Mouse (Mus musculus) midbrain, embryonic 12.5 days (tissue): ENCODE measurements around the gene Fam110a. TPM values are rescaled to one million over a fixed set of nuclear protein-coding genes. Genes with fewer than 3 reads are reported as not detected.
"Not testable (repeated sequence)": the region's sequence is repeated elsewhere in the genome, so short reads cannot be mapped to it uniquely, and the experiment has no call there.

Experiments used
- ATAC-seq: fragments of 200-750 bp; cut with Nextera tagmentation; 2 replicates; pipeline ENCODE4 v1.8.0; 2017; ENCODE audit warnings: low read depth, moderate TSS enrichment, moderate library complexity; ENCODE audit not compliant: low FRiP score
- H3K27ac ChIP-seq: fragments of 300-500 bp; sonication (generic); replicated peaks from 2 replicates; pipeline ENCODE4 v1.5.1; 2016; ENCODE audit warnings: mild to moderate bottlenecking
- H3K27me3 ChIP-seq: fragments of 300-500 bp; sonication (generic); 2 replicates; pipeline ENCODE4 v1.6.1; 2016; ENCODE audit warnings: mild to moderate bottlenecking
- H3K36me3 ChIP-seq: fragments of 300-500 bp; sonication (generic); 2 replicates; pipeline ENCODE4 v1.6.1; 2016
- H3K4me1 ChIP-seq: fragments of 300-500 bp; sonication (generic); 2 replicates; pipeline ENCODE4 v1.6.1; 2016
- H3K4me2 ChIP-seq: fragments of 300-500 bp; sonication (generic); replicated peaks from 2 replicates; pipeline ENCODE4 v1.6.1; 2016; ENCODE audit warnings: mild to moderate bottlenecking, moderate library complexity
- H3K4me3 ChIP-seq: fragments of 300-500 bp; sonication (generic); 2 replicates; pipeline ENCODE4 v1.5.1; 2016; ENCODE audit warnings: mild to moderate bottlenecking
- H3K9ac ChIP-seq: fragments of 300-500 bp; sonication (generic); replicated peaks from 2 replicates; pipeline ENCODE4 v1.6.1; 2016; ENCODE audit warnings: mild to moderate bottlenecking, moderate library complexity
- H3K9me3 ChIP-seq: fragments of 300-500 bp; sonication (generic); 2 replicates; pipeline ENCODE4 v1.6.1; 2016; ENCODE audit warnings: mild to moderate bottlenecking
- WGBS: fragments of 180-500 bp; shearing (Covaris S2); methylation state at CpG from one replicate; pipeline ENCODE4 v1.1.7; 2016; 5-methylcytosine and 5-hydroxymethylcytosine counted together
- polyA plus RNA-seq: library from polyadenylated mRNA; unstranded; fragments of >200 nt; fragmentation: Nextera tagmentation; extraction: Ambion mirVana; gene quantifications from 2 replicates; pipeline ENCODE4 v1.2.1, GENCODE M21; 2016

The Fam110a gene
- polyA plus RNA-seq, 1 experiment from 2014 or later, result 114 TPM

DNA sequence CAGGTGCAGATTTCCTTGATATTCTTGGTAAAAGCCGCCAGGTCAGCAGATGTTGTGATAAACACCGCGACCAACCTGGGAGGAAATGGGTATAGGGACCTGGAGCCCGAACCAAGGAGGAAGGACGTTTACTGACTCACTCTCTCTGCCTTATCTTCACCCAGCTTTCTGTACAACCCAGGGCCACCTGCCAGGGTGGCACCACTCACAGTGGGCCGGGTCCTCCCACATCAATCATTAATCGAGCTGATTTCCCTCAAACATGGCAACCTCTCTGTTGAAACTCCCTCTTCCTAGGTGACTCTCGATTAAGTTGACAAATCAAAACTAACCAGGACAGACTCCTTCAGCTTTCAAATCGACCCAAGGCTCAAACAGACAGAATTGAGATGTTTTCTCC, 30.2 kb upstream of the Fam110a start:
- WGBS, result 84% methylated on average over 9 of the region's 9 CpGs
- no peak for ATAC-seq
- Histone ChIP-seq H3K4me2 (no peak overlapping the region), H3K9me3 (no peaks in the 10 kb centered on the region), H3K27me3 (no peaks in the 10 kb centered on the region), H3K4me3 (no peak overlapping the region), H3K36me3 (no peaks in the 10 kb centered on the region), H3K27ac (no peak overlapping the region), H3K9ac (no peak overlapping the region), H3K4me1 (no peaks in the 10 kb centered on the region)

DNA sequence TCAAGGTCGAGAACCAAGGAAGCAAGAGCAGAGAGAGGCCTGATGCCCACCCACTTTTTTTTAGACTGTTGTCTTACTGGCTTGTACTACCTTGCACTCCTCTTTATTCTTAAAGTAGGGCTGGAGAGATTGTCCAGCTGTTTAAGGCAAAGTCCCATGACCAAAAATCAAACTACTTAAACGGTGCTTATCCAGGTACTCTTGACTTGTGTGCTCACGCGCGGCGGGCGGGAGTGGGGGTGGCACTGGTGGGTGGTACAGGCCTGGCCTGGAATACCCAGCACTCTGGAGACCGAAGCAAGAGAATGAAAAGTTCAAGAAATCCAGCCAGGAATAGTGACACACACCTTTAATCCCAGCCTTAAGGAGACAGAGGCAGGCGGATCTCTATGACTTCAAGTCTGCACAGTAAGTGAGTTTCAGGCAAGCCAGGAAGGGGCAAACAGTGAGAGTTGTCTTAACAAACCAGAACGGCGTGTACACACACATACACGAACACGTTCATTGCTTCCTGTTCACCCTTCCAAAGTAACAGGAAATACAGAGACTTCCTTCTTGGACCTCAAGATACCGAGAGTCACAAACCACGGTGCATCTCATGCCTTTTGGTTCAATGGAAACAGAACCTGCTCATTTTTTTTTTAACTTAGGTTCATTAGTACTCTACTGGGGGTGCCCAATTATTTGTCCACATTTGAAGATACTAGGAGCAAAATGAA, 29.2 kb upstream of the Fam110a start:
- Histone ChIP-seq H3K4me1 (no peaks in the 10 kb centered on the region), H3K27ac (no peak overlapping the region), H3K36me3 (no peaks in the 10 kb centered on the region), H3K4me3 (no peak overlapping the region), H3K9me3 (no peaks in the 10 kb centered on the region), H3K27me3 (no peaks in the 10 kb centered on the region), H3K4me2 (no peak overlapping the region), H3K9ac (no peak overlapping the region)
- 93% methylated on average over 15 of the region's 15 CpGs for WGBS
- no peak for ATAC-seq

DNA sequence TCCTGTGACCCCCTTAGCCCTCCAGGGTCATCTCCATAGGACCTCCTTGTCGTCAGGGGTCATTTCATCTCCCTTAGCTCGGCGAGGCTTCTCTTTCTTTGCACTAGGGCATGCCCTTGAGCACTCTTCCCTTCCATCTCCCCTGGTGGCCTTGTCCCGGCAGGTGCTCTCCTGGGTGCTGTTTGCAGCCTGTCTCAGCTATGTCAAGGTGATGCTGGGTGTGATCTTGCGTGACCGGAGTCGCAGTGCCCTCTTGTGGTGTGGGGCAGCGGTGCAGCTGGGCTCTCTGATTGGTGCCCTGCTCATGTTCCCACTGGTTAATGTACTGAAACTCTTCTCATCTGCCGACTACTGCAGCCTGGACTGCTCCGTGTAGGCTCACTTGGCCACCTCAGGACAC, 27.8 kb upstream of the Fam110a start:
- 65% methylated on average over 10 of the region's 10 CpGs for WGBS
- Histone ChIP-seq H3K4me3 (no peak overlapping the region), H3K27me3 (no peaks in the 10 kb centered on the region), H3K9me3 (no peaks in the 10 kb centered on the region), H3K36me3 (no peaks in the 10 kb centered on the region), H3K9ac (no peak overlapping the region), H3K27ac (no peak overlapping the region), H3K4me2 (no peak overlapping the region), H3K4me1 (no peaks in the 10 kb centered on the region)
- no peak for ATAC-seq

DNA sequence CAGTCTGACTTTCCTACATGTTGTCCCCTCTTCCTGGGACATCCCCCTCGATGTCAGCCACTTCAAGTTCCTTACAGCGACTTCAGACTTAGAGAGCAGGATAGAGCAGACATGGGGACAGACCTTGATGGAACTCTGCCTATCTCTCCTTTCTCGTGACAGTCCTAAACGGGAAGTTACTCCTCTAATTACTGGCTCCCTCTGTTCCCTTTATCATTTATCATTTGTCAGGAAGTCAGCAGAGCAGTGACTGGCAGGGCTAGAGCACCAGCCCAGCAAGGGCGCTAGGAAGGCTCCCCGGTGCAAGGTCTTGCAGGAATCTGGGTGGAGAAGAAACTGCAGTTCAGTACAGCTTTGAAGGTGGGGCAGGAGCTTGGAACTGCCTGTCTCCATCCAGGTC, 22.5 kb upstream of the Fam110a start:
- no peak for ATAC-seq
- Histone ChIP-seq H3K4me2 (no peak overlapping the region), H3K27me3 (peaks cover 46% of the 10 kb centered on the region), H3K4me1 (0 out of 2 replicates have a peak, but pooled peaks cover 4% of the 10 kb centered on the region), H3K9ac (no peak overlapping the region), H3K36me3 (no peaks in the 10 kb centered on the region), H3K4me3 (no peak overlapping the region), H3K27ac (no peak overlapping the region), H3K9me3 (no peaks in the 10 kb centered on the region)
- WGBS, result 80% methylated on average over 6 of the region's 6 CpGs

DNA sequence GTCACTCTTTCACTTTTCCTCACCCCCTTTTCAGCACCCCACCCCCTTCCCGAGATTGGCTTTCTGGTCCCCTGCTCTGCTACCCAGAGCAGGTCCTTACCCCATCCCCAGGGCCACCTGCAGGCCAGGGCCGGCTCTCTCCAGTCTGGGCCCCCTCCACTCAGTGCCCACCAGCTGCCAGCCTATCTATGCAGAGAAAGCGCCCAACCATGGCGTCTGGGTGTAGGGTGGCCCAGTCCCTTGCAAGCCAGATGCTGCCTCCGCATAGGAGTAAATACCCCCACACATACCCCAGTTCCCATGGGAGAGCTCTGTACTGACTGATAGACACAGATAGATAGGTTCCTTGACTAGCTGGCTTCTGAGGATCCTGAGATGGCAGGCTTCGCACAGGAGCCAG, 20.7 kb upstream of the Fam110a start:
- H3K27me3 ChIP-seq, result peaks cover 63% of the 10 kb centered on the region
- H3K36me3 ChIP-seq, result no peaks in the 10 kb centered on the region
- H3K27ac ChIP-seq, result no peak overlapping the region
- WGBS, result 59% methylated on average over 6 of the region's 6 CpGs
- H3K9me3 ChIP-seq, result no peaks in the 10 kb centered on the region
- ATAC-seq, result peak; percentile 57; the same call in 1 of the 2 replicates
- no peak overlapping the region for H3K9ac ChIP-seq
- no peak overlapping the region for H3K4me3 ChIP-seq
- peaks cover 12% of the 10 kb centered on the region; the same call in 1 of the 2 replicates for H3K4me1 ChIP-seq
- H3K4me2 ChIP-seq, result no peak overlapping the region

DNA sequence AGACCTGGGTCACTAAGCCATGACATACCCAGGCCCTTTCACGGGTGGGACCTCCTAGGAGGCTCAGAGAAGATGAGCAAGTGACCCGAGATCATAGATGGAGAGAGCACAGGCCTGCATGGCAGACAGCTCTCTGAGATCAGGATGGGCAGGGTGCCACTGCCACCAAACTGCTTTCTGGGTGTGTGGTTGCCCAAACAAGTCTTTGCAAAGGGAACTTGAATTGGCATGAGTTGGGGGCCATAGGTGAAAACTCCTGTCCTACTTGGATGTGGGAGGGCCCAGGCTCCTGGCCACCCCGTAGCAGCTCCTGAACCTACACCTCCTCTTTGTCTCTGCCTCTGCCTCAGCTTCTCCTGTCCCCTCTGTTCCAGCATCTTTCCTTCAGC, 20.3 kb upstream of the Fam110a start:
- Histone ChIP-seq H3K9ac (no peak overlapping the region), H3K27ac (no peak overlapping the region), H3K9me3 (no peaks in the 10 kb centered on the region), H3K4me2 (no peak overlapping the region), H3K4me1 (peaks cover 12% of the 10 kb centered on the region; the same call in 1 of the 2 replicates), H3K36me3 (no peaks in the 10 kb centered on the region), H3K4me3 (no peak overlapping the region), H3K27me3 (peaks cover 66% of the 10 kb centered on the region)
- ATAC-seq, result no peak
- WGBS, result 56% methylated on average over 3 of the region's 3 CpGs

DNA sequence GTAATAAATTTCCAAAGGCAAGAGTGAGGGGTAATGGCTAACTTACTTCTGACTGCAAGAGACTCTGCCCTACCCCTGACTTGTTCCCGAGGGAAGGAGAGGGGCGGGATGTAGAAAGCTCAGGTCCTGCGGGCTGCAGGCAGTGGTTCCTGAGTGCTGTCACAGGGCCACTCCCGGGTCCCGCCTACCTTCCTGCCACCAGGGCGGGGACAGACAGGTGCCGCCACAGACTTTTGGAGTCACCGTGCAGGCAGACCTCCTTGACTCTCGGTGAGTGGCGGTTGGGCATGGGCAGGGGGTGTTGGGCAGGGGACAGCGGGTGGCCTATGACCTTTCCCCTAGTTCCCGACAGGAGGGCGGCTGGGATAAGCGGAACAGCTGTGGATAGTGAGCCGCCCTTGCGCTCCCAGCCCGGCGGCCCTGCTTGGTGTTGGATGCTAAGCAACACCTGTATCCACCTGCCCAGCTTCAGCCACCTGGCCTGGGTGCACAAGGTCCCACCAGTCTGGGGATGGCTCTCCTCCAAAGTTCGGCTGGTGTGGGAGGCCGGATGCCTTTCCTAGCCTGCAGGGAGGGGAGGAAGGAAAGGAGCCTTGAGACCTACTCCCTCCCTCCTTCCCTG, 19.8 kb upstream of the Fam110a start:
- Histone ChIP-seq H3K4me3 (no peak overlapping the region), H3K27ac (no peak overlapping the region), H3K4me1 (peaks cover 15% of the 10 kb centered on the region; the same call in 1 of the 2 replicates), H3K4me2 (no peak overlapping the region), H3K9me3 (no peaks in the 10 kb centered on the region), H3K9ac (no peak overlapping the region), H3K27me3 (peaks cover 71% of the 10 kb centered on the region), H3K36me3 (no peaks in the 10 kb centered on the region)
- 7% methylated on average over 20 of the region's 20 CpGs for WGBS
- no peak for ATAC-seq

DNA sequence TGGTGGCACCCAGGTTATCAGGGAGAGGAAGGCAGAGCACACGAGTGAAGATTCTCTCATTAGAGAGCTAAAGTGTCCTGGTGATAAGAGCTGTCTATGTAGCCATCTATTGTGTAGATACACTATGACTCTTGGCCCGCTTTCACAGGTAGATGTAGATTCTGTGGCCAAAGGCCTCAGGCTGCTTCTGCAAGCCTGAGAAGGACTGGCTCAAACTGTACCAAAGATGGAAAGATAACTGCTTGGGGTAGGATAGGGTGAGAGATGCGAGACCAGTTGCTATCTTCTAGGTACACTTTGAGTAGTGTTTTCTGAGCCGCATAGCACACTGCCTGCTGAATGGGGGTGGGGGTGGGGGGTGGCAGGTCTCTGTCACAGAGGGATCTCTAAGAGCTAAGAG, 18.9 kb upstream of the Fam110a start:
- peaks cover 77% of the 10 kb centered on the region for H3K27me3 ChIP-seq
- ATAC-seq, result no peak
- H3K9me3 ChIP-seq, result no peaks in the 10 kb centered on the region
- H3K4me3 ChIP-seq, result no peak overlapping the region
- no peak overlapping the region for H3K27ac ChIP-seq
- H3K4me1 ChIP-seq, result peaks cover 22% of the 10 kb centered on the region; the same call in 1 of the 2 replicates
- H3K4me2 ChIP-seq, result no peak overlapping the region
- 77% methylated on average over 4 of the region's 4 CpGs for WGBS
- no peak overlapping the region for H3K9ac ChIP-seq
- no peaks in the 10 kb centered on the region for H3K36me3 ChIP-seq

DNA sequence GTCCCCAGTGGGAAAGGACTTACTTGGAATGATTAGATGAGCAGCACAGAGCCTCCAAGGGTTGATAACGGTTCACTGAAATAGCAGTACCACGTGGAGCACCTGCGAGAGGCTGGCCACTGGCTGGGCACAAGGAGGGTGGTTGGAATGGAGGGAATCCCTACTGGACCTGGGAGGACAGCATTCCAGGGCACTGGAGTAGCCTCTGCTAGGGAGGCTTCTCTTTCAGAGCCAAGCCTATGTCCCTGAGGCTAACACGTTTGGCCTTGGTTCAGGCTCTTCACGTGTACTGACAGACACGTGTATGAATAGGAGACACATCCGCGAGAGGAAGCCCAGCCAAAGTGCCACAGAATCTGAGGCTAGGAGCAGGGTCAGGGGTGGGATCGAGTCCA, 18.5 kb upstream of the Fam110a start:
- Histone ChIP-seq H3K9ac (no peak overlapping the region), H3K27me3 (peaks cover 81% of the 10 kb centered on the region), H3K4me2 (no peak overlapping the region), H3K9me3 (no peaks in the 10 kb centered on the region), H3K36me3 (no peaks in the 10 kb centered on the region), H3K4me3 (no peak overlapping the region), H3K4me1 (peaks cover 22% of the 10 kb centered on the region; the same call in 1 of the 2 replicates), H3K27ac (no peak overlapping the region)
- 69% methylated on average over 9 of the region's 9 CpGs for WGBS
- ATAC-seq, result no peak

DNA sequence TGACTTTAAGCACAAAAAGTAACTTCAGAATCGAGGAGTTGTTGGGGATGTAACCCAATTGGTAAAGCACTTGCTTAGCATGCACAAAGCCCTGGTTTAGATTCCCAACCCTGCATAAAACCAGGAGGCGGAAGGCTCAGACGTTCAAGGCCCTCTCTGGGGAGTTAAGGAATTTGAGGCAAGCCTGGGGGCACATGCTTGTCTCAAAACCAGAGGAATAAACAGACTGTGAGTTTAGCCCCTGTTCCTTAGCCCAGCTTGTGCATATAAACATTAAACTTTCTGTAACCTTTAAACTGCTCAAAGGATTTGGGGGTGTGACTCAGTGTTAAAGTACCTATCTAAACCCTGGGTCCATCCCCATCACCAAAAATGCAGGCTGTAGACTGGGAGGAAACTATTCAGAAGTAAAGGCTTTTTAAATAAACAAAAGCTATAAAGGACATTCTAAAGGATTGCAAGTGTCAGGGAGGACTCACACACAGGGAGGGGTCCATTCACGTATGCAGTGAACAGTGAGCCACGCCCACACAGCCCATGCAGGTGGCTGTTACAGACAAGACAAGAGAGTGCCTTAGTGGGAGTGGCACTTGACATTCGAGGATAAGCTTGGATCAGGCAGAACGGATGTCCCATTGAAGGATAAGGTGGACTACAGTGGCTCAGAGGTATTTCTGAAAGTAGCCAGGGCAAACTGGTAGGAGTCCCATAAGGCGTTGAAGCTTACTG, 17.9 kb upstream of the Fam110a start:
- no peak for ATAC-seq
- Histone ChIP-seq H3K27me3 (peaks cover 86% of the 10 kb centered on the region), H3K4me3 (no peak overlapping the region), H3K9me3 (no peaks in the 10 kb centered on the region), H3K27ac (no peak overlapping the region), H3K36me3 (no peaks in the 10 kb centered on the region), H3K9ac (no peak overlapping the region), H3K4me1 (peaks cover 22% of the 10 kb centered on the region; the same call in 1 of the 2 replicates), H3K4me2 (no peak overlapping the region)
- 54% methylated on average over 8 of the region's 8 CpGs for WGBS

DNA sequence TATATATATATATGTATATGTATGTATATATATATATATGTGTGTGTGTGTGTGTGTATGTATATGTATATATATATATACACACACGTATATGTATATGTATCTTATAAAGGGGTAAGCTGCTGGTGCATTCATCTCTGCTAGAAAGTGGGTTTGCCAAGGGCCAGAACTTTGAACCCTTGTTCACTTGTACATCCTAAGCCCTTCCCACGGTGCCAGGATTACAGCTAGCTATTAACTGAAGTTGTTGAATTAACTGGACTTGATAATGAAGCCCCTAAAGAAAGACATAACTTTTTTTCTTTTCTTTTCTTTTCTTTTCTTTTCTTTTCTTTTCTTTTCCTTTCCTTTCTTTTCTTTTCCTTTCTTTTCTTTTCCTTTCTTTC, 17.2 kb upstream of the Fam110a start:
- H3K4me2 ChIP-seq, H3K27ac ChIP-seq, ATAC-seq, H3K4me3 ChIP-seq, H3K9ac ChIP-seq, H3K9me3 ChIP-seq, H3K36me3 ChIP-seq: not testable (repeated sequence)
- Histone ChIP-seq H3K4me1 (peaks cover 22% of the 10 kb centered on the region; the same call in 1 of the 2 replicates), H3K27me3 (peaks cover 80% of the 10 kb centered on the region)
- 60% methylated on average over 2 of the region's 2 CpGs for WGBS
